Mouse (Mus musculus): Measurements from ENCODE around the gene Tmprss4.

- TF ChIP-seq CTCF (IDR thresholded peaks at IDR 0.05; ENCODE audit: borderline replicate concordance, extremely low read depth, insufficient read depth, insufficient read length) (no peak), POLR2A (IDR thresholded peaks at IDR 0.05; ENCODE audit: borderline replicate concordance, extremely low read depth, insufficient read depth, insufficient read length, poor library complexity, severe bottlenecking) (no peak)
Measured at GRCm38 (mm10) chr9:45185250-45185649, 18.6 kb downstream of the Tmprss4 start.
